Mouse (Mus musculus) embryo, embryonic 11 days (tissue): ENCODE measurements at regions not wholly inside any gene's neighbourhood (a gene's known extent, or its start where the extent isn't known, plus 50 kb on each side); places are given as distances from the start of the nearest gene placed in this dataset.

ENCODE experiments used
- DNase-seq: peaks from one replicate; pipeline ENCODE4 v3.0.0-alpha.2; 2015

GRCm38 (mm10) chr2:137229422-137230069 lies 113.1 kb upstream of the Jag1 start:
- peak; percentile 54 for DNase-seq

DNA sequence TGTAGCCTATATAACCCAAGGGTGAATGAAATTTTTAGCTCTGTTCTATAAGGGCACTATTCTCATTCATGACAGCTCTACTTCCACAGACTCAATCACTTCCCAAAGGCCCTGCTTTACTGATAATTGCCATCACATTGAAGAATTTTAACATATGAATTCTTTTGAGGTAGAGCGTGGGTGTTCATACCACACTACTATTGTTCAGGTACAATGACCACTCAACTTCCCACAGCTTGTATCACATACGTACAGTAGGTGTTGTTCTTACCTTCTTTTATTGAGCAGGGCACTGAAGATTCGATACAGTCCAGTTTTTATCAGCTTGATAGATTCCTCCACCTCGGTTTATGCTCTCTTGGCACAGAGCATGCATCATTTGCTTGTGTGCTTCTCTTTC lies 111.1 kb upstream of the Jag1 start:
- DNase-seq: no peak

GRCm38 (mm10) chr2:137224702-137225552 lies 108.5 kb upstream of the Jag1 start:
- no peak for DNase-seq

GRCm38 (mm10) chr2:137215697-137216096 lies 99.3 kb upstream of the Jag1 start:
- DNase-seq: no peak

GRCm38 (mm10) chr2:137207846-137208245 lies 91.4 kb upstream of the Jag1 start:
- no peak for DNase-seq

GRCm38 (mm10) chr2:137204274-137204850 lies 87.9 kb upstream of the Jag1 start:
- no peak for DNase-seq

GRCm38 (mm10) chr2:137200101-137200500 lies 83.7 kb upstream of the Jag1 start:
- no peak for DNase-seq

DNA sequence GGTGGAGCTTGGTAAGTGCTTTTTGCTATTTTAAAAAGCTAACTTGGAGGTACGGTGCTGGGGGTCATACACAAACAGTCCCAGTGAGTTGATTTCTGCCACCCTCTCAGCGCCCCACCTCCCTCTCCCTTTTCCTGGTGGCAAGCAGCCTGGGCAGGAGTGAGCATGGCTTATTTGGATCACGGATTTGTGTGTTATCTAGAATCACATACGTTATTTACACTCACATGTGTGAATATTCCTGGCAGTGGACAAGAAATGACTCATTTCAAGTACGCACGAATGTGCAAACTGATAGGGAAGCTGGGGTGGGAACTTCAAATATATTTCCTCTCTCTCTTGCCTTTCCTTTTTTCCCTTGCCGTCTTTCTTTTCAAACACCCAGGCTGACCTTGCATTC lies 75.7 kb upstream of the Jag1 start:
- DNase-seq: no peak

DNA sequence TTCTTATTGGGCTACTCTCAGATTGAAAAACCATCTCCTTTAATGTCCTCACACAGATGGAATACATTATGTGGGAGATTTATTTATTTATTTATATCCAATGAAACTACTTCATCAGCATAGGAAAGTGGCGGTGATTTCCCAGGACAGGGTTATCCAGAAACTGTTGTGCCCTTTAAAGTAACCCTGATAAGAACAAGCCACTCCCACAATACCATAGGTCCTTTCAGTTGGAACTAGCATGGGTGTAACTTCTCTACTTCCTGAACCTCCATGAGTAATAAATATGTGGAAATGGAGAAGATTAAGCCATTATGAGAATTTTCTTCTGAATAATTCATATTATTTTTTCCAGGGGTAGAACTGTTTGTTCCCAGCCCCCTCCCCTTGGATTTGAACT lies 52.7 kb upstream of the Jag1 start:
- no peak for DNase-seq

GRCm38 (mm10) chr2:137168626-137169025 lies 52.2 kb upstream of the Jag1 start:
- DNase-seq: no peak
